Mouse (Mus musculus): ENCODE results near the gene Timm8a2.

Timm8a2 gene

GRCm38 (mm10) chr14:122034451-122034850 is at the start of gene Timm8a2:
Gene Timm8a2 (plus strand): TSS chr14:122034674.
- DNase-seq (ENCODE audit: low read depth, low spot score), result no peak

- DNase-seq (ENCODE audit: low read depth, low spot score), result no peak
Observed at GRCm38 (mm10) chr14:121985477-121985876, 49.0 kb upstream of the Timm8a2 start.

- DNase-seq (ENCODE audit: low read depth, low spot score), result no peak
Observed at GRCm38 (mm10) chr14:121986028-121986427, 48.4 kb upstream of the Timm8a2 start.

- no peak for DNase-seq (ENCODE audit: low read depth, low spot score)
Observed at GRCm38 (mm10) chr14:121987287-121987686, 47.2 kb upstream of the Timm8a2 start.

- DNase-seq (ENCODE audit: low read depth, low spot score), result no peak
Observed at GRCm38 (mm10) chr14:121987691-121988090, 46.8 kb upstream of the Timm8a2 start.

GRCm38 (mm10) chr14:121989331-121989730 is 45.1 kb upstream of the Timm8a2 start:
- no peak for DNase-seq (ENCODE audit: low read depth, low spot score)

GRCm38 (mm10) chr14:121989869-121990268 is 44.6 kb upstream of the Timm8a2 start:
- DNase-seq (ENCODE audit: low read depth, low spot score), result no peak

GRCm38 (mm10) chr14:121990897-121991296 is 43.6 kb upstream of the Timm8a2 start:
- no peak for DNase-seq (ENCODE audit: low read depth, low spot score)

GRCm38 (mm10) chr14:121991921-121992320 is 42.6 kb upstream of the Timm8a2 start:
- DNase-seq (ENCODE audit: low read depth, low spot score), result no peak

GRCm38 (mm10) chr14:121992395-121993280 is 41.8 kb upstream of the Timm8a2 start:
- no peak for DNase-seq (ENCODE audit: low read depth, low spot score)

GRCm38 (mm10) chr14:121993616-121994015 is 40.9 kb upstream of the Timm8a2 start:
- no peak for DNase-seq (ENCODE audit: low read depth, low spot score)

GRCm38 (mm10) chr14:121994171-121994700 is 40.2 kb upstream of the Timm8a2 start:
- no peak for DNase-seq (ENCODE audit: low read depth, low spot score)

- DNase-seq (ENCODE audit: low read depth, low spot score), result no peak
Observed at GRCm38 (mm10) chr14:121994846-121995556, 39.5 kb upstream of the Timm8a2 start.

GRCm38 (mm10) chr14:121995557-121995870 is 39.0 kb upstream of the Timm8a2 start:
- no peak for DNase-seq (ENCODE audit: low read depth, low spot score)

- DNase-seq (ENCODE audit: low read depth, low spot score), result no peak
Observed at GRCm38 (mm10) chr14:121996786-121997185, 37.7 kb upstream of the Timm8a2 start.

GRCm38 (mm10) chr14:121999455-121999854 is 35.0 kb upstream of the Timm8a2 start:
- DNase-seq (ENCODE audit: low read depth, low spot score), result no peak

- DNase-seq (ENCODE audit: low read depth, low spot score), result no peak
Observed at GRCm38 (mm10) chr14:122000346-122001105, 33.9 kb upstream of the Timm8a2 start.

GRCm38 (mm10) chr14:122002224-122002623 is 32.2 kb upstream of the Timm8a2 start:
- no peak for DNase-seq (ENCODE audit: low read depth, low spot score)

GRCm38 (mm10) chr14:122003812-122004211 is 30.7 kb upstream of the Timm8a2 start:
- DNase-seq (ENCODE audit: low read depth, low spot score), result no peak

- no peak for DNase-seq (ENCODE audit: low read depth, low spot score)
Observed at GRCm38 (mm10) chr14:122008261-122008660, 26.2 kb upstream of the Timm8a2 start.

- DNase-seq (ENCODE audit: low read depth, low spot score), result no peak
Observed at GRCm38 (mm10) chr14:122009502-122009901, 25.0 kb upstream of the Timm8a2 start.

GRCm38 (mm10) chr14:122010301-122010700 is 24.2 kb upstream of the Timm8a2 start:
- DNase-seq (ENCODE audit: low read depth, low spot score), result no peak
